8 mouse cellular contexts compared by ENCODE assay signal in the genomic region with DNA sequence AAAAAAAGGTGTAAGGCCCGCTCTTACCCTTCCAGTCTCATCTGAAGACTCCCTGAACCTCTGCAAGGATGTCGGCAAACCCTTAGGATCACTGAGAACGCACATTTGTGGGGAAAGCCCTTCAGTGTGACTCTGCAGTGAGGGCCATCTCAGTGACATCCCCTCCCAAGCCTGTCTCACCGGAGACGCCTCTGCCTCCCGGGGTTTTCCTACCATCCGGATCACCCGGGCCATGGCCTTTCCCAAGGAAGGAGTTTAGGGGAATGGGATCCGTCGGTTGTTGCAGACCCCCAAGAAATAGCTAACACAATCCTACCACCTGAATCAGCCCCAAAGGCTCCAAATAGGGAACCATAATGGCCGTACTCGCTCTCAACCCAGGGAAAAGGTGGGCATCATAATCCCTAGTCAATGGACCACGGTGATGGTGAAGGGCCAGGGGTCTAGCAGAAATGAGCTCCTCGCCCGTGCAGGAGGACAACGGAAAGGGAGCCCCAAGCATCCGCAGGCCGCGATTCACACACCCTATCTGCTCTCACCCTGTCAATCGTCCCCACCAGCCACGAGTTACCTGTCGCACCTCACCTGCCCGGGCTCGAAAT. TPM values are rescaled to one million over a fixed set of nuclear protein-coding genes. Genes with fewer than 3 reads are reported as not detected.
DNase-seq lines count a peak whose midpoint lies in the region; ATAC-seq and TF ChIP-seq lines count a peak whose summit lies in the region.

No protein-coding gene starts in this region.

- peaks cover 7% of the 10 kb centered on the region; the same call in 1 of the 2 replicates for H3K4me1 ChIP-seq in neural tube, embryonic 11.5 days (ENCODE audit: control insufficient read depth, insufficient read depth, low read length)
- peaks cover 19% of the 10 kb centered on the region for H3K4me1 ChIP-seq in heart, embryonic 13.5 days
- peaks cover 11% of the 10 kb centered on the region for H3K4me1 ChIP-seq in limb, embryonic 14.5 days (ENCODE audit: control insufficient read depth, insufficient read depth, low read length)
- H3K4me1 ChIP-seq in neural tube, embryonic 13.5 days (replicated peaks), result peaks cover 30% of the 10 kb centered on the region

- no peak; the same call in 1 of the 2 replicates for ATAC-seq in neural tube, embryonic 11.5 days (ENCODE audit: insufficient read depth, low FRiP score, low TSS enrichment)
- ATAC-seq in heart, embryonic 13.5 days (ENCODE audit: extremely low read depth, insufficient number of reproducible peaks, low FRiP score, low TSS enrichment), result no peak
- ATAC-seq in limb, embryonic 14.5 days (ENCODE audit: low FRiP score, low read depth), result 0 out of 2 replicates have a peak, but pooled peaks have one; percentile 0
- peak; percentile 1; the same call in 1 of the 2 replicates for ATAC-seq in neural tube, embryonic 13.5 days (ENCODE audit: low read depth)

- no peaks in the 10 kb centered on the region for H3K9me3 ChIP-seq in neural tube, embryonic 11.5 days (ENCODE audit: control insufficient read depth, low read length)
- H3K9me3 ChIP-seq in heart, embryonic 13.5 days, result no peaks in the 10 kb centered on the region
- no peaks in the 10 kb centered on the region for H3K9me3 ChIP-seq in limb, embryonic 14.5 days (ENCODE audit: control insufficient read depth, low read length)
- H3K9me3 ChIP-seq in neural tube, embryonic 13.5 days, result no peaks in the 10 kb centered on the region

- H3K27me3 ChIP-seq in neural tube, embryonic 11.5 days (ENCODE audit: control insufficient read depth, insufficient read depth, low read length), result no peaks in the 10 kb centered on the region
- H3K27me3 ChIP-seq in heart, embryonic 13.5 days (replicated peaks), result no peaks in the 10 kb centered on the region
- H3K27me3 ChIP-seq in limb, embryonic 14.5 days (ENCODE audit: control insufficient read depth, insufficient read depth, low read length), result no peaks in the 10 kb centered on the region
- no peaks in the 10 kb centered on the region for H3K27me3 ChIP-seq in neural tube, embryonic 13.5 days

- H3K4me3 ChIP-seq in neural tube, embryonic 11.5 days (ENCODE audit: low read depth, low read length), result peak overlapping the region; percentile 69
- peak overlapping the region; percentile 94 for H3K4me3 ChIP-seq in heart, embryonic 13.5 days
- peak overlapping the region; percentile 95 for H3K4me3 ChIP-seq in limb, embryonic 14.5 days (replicated peaks; ENCODE audit: low read length)
- peak overlapping the region; percentile 97 for H3K4me3 ChIP-seq in neural tube, embryonic 13.5 days

- no peak for TF ChIP-seq POLR2A in limb, embryonic 14.5 days (IDR thresholded peaks at IDR 0.05; ENCODE audit: borderline replicate concordance, extremely low read depth, insufficient read depth, insufficient read length)

- peak overlapping the region; percentile 92 for H3K4me2 ChIP-seq in neural tube, embryonic 11.5 days (ENCODE audit: low read depth)
- peak overlapping the region; percentile 92 for H3K4me2 ChIP-seq in heart, embryonic 13.5 days
- H3K4me2 ChIP-seq in limb, embryonic 14.5 days (replicated peaks; ENCODE audit: low read depth, low read length, severe bottlenecking), result peak overlapping the region; percentile 90
- peak overlapping the region; percentile 97 for H3K4me2 ChIP-seq in neural tube, embryonic 13.5 days

- WGBS in neural tube, embryonic 11.5 days, result 2% methylated on average over 24 of the region's 24 CpGs
- under 1% methylated on average over 24 of the region's 24 CpGs for WGBS in heart, embryonic 13.5 days
- WGBS in limb, embryonic 14.5 days, result 3% methylated on average over 24 of the region's 24 CpGs
- under 1% methylated on average over 24 of the region's 24 CpGs for WGBS in neural tube, embryonic 13.5 days

- peak overlapping the region; percentile 95; the same call in 1 of the 2 replicates for H3K27ac ChIP-seq in neural tube, embryonic 11.5 days (ENCODE audit: low read depth, low read length)
- peak overlapping the region; percentile 99 for H3K27ac ChIP-seq in heart, embryonic 13.5 days (replicated peaks)
- H3K27ac ChIP-seq in limb, embryonic 14.5 days (replicated peaks; ENCODE audit: low read depth, low read length), result peak overlapping the region; percentile 98
- peak overlapping the region; percentile 99 for H3K27ac ChIP-seq in neural tube, embryonic 13.5 days (replicated peaks)

- DNase-seq in adrenal gland, postnatal 10 days, result peak; percentile 28
- DNase-seq in adrenal gland, adult 8-10 months, result no peak
- DNase-seq in neural tube, embryonic 11.5 days (ENCODE audit: low spot score), result peak; percentile 17
- DNase-seq in neural tube, embryonic 10.5 days (ENCODE audit: extremely low spot score, low spot score), result no peak
- no peak for DNase-seq in limb, embryonic 14.5 days (ENCODE audit: low spot score)
- DNase-seq in urinary bladder, postnatal 10 days (ENCODE audit: low spot score), result no peak

- peak overlapping the region; percentile 87 for H3K9ac ChIP-seq in neural tube, embryonic 11.5 days (ENCODE audit: low read length)
- H3K9ac ChIP-seq in heart, embryonic 13.5 days, result peak overlapping the region; percentile 96
- H3K9ac ChIP-seq in limb, embryonic 14.5 days (ENCODE audit: low read depth, low read length, severe bottlenecking), result peak overlapping the region; percentile 92
- H3K9ac ChIP-seq in neural tube, embryonic 13.5 days, result peak overlapping the region; percentile 96

- H3K36me3 ChIP-seq in neural tube, embryonic 11.5 days (ENCODE audit: control insufficient read depth, insufficient read depth, low read length), result no peaks in the 10 kb centered on the region
- no peaks in the 10 kb centered on the region for H3K36me3 ChIP-seq in heart, embryonic 13.5 days
- H3K36me3 ChIP-seq in limb, embryonic 14.5 days (ENCODE audit: control insufficient read depth, insufficient read depth, low read length), result no peaks in the 10 kb centered on the region
- H3K36me3 ChIP-seq in neural tube, embryonic 13.5 days, result no peaks in the 10 kb centered on the region

RNA-seq across cellular contexts. Expression of a gene that starts 1.0 kb away (rescaled TPM):
- total RNA-seq in adrenal gland, postnatal 10 days (2021), result 10 to 100 TPM; 91.4 to 92.3 TPM
- 100 to 1,000 TPM; 144 to 168 (median 155) TPM for total RNA-seq in adrenal gland, adult 8-10 months (2022)
- polyA plus RNA-seq in neural tube, embryonic 11.5 days (2014; fragmentation: Nextera tagmentation; extraction: Ambion mirVana), result 77.4 and 80.8 TPM in 2 replicates
- polyA plus RNA-seq in heart, embryonic 13.5 days (2015; fragmentation: Nextera tagmentation; extraction: Ambion mirVana), result 28.8 and 37.0 TPM in 2 replicates
- 31.6 and 32.9 TPM in 2 replicates for polyA plus RNA-seq in limb, embryonic 14.5 days (2012; rRNA removed)
- polyA plus RNA-seq in limb, embryonic 14.5 days (2014; fragmentation: Nextera tagmentation; extraction: Ambion mirVana), result 56.8 and 64.4 TPM in 2 replicates
- 91.6 and 95.5 TPM in 2 replicates for polyA plus RNA-seq in neural tube, embryonic 13.5 days (2015; fragmentation: Nextera tagmentation; extraction: Ambion mirVana)

RNA-seq across cellular contexts. Expression of a gene that starts 1.2 kb away (rescaled TPM):
- 10 to 100 TPM; 82.8 to 85.7 TPM for total RNA-seq in adrenal gland, postnatal 10 days (2021)
- total RNA-seq in adrenal gland, adult 8-10 months (2022), result 10 to 100 TPM; 65.8 to 77.7 (median 68.0) TPM
- polyA plus RNA-seq in neural tube, embryonic 11.5 days (2014; fragmentation: Nextera tagmentation; extraction: Ambion mirVana), result 84.2 and 87.2 TPM in 2 replicates
- polyA plus RNA-seq in heart, embryonic 13.5 days (2015; fragmentation: Nextera tagmentation; extraction: Ambion mirVana), result 73.7 and 77.0 TPM in 2 replicates
- 30.5 and 38.6 TPM in 2 replicates for polyA plus RNA-seq in limb, embryonic 14.5 days (2012; rRNA removed)
- 71.2 and 71.7 TPM in 2 replicates for polyA plus RNA-seq in limb, embryonic 14.5 days (2014; fragmentation: Nextera tagmentation; extraction: Ambion mirVana)
- 54.8 and 65.1 TPM in 2 replicates for polyA plus RNA-seq in neural tube, embryonic 13.5 days (2015; fragmentation: Nextera tagmentation; extraction: Ambion mirVana)

RNA-seq across cellular contexts. Expression of a gene that starts 34.6 kb away (rescaled TPM):
- total RNA-seq in adrenal gland, postnatal 10 days (2021), result 10 to 100 TPM; 19.7 to 24.1 TPM
- total RNA-seq in adrenal gland, adult 8-10 months (2022), result 10 to 100 TPM; 24.1 to 24.9 (median 24.6) TPM
- polyA plus RNA-seq in neural tube, embryonic 11.5 days (2014; fragmentation: Nextera tagmentation; extraction: Ambion mirVana), result 4.7 and 5.4 TPM in 2 replicates
- 1.8 and 1.9 TPM in 2 replicates for polyA plus RNA-seq in heart, embryonic 13.5 days (2015; fragmentation: Nextera tagmentation; extraction: Ambion mirVana)
- polyA plus RNA-seq in limb, embryonic 14.5 days (2012; rRNA removed), result 9.2 and 10.3 TPM in 2 replicates
- polyA plus RNA-seq in limb, embryonic 14.5 days (2014; fragmentation: Nextera tagmentation; extraction: Ambion mirVana), result 4.7 and 5.1 TPM in 2 replicates
- 1.9 and 3.6 TPM in 2 replicates for polyA plus RNA-seq in neural tube, embryonic 13.5 days (2015; fragmentation: Nextera tagmentation; extraction: Ambion mirVana)

Comparison
In these comparisons a context has a peak if more than half of its experiments do, and no peak if none do; other contexts are left out.
1. DNase-seq: peak in adrenal gland, postnatal 10 days (single experiment) and neural tube, embryonic 11.5 days (single experiment); none in adrenal gland, adult 8-10 months (single experiment), neural tube, embryonic 10.5 days (single experiment), limb, embryonic 14.5 days (single experiment) and urinary bladder, postnatal 10 days (single experiment).
2. ATAC-seq: peak in limb, embryonic 14.5 days (single experiment) and neural tube, embryonic 13.5 days (single experiment); none in neural tube, embryonic 11.5 days (single experiment) and heart, embryonic 13.5 days (single experiment).
3. Peak in every context shown above with its lines, with median percentiles within 50 percentile points of each other: H3K27ac ChIP-seq, H3K4me2 ChIP-seq, H3K4me3 ChIP-seq and H3K9ac ChIP-seq.